Mouse (Mus musculus) brain, adult 2 months (tissue): ENCODE results near the gene Wnt8b.

ENCODE experiments used
- DNase-seq: peaks from one replicate; pipeline ENCODE4 v3.0.0; 2011; ENCODE audit warnings: low read depth, low spot score

The Wnt8b gene

DNA sequence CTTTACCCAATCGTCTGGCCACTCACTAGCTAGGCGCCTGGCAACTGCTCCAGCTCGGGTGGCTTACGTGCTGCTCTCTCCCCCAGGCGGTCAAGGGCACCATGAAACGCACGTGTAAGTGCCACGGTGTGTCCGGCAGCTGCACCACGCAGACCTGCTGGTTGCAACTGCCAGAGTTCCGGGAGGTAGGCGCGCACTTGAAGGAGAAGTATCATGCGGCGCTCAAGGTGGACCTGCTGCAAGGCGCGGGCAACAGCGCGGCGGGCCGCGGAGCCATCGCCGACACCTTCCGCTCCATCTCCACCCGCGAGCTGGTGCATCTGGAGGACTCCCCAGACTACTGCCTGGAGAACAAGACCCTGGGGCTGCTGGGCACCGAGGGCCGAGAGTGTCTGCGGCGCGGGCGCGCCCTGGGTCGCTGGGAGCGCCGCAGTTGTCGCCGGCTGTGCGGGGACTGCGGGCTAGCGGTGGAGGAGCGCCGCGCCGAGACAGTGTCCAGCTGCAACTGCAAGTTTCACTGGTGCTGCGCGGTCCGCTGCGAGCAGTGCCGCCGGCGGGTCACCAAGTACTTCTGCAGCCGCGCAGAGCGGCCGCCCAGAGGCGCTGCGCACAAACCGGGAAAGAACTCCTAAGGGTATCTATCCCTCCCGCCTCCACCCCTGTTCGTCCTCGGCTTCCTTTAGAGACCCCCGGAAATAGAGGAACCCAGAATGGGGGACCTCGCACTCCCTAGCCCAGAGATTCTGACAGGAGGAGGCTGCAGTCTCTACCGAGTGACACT lies 18.4 kb downstream of the Wnt8b start:
- peak; percentile 55 for DNase-seq

DNA sequence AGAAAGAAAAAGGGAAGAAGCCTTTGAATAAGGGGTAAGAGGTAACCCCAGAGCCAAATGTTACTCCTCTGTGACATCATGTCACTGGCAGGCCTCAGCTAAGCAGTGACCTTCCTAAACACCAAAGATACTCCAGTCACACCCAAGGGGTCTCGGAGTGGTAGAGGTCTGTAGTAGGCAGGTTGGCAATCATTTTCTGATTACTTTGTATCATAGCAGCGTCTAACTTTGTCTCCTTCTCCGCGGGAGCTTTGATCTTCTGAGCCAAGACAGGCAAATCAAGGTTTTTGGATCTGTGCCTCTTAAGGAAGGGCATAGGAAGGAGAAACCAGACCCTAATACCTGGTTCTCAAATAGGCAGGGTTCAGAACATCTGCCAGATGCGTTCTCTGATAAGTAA lies 19.3 kb downstream of the Wnt8b start:
- DNase-seq = no peak

DNA sequence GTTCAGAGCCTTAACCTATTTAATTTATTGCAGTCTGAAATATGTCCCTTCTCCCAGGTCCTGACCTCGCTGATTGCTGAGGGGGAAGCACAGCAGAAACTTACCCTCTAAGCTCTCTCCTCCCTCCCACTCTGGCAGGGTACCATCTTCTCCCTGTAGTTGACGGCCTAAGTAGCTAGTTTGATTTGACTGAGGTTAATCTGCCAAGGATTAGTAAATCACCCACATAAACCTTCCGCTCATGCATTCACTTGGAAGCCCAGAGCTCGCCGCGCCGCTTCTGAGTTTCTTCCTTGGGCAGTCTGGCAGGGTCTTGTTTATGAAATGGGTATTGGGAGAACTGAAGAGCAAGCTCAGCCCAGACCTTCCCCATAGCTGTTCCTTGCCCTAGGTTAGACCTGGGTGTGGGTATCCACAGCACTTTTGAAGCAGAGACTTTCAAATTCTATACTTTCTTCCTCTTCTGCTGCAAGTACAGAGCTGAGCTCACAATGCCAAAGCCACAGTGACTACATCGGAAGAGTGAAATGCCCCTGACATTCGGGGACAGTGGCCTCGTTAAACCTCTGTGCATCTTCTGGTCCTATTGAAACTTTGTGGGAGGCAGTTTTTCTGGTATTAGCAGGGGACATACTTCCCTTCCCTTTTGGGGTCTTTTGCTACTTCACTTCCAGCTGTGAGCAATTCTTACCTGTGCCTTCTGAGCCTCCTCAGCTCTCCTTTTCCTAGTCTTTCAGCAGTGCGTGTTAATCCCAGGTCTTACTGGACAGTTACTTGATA lies 20.0 kb downstream of the Wnt8b start:
- no peak for DNase-seq

DNA sequence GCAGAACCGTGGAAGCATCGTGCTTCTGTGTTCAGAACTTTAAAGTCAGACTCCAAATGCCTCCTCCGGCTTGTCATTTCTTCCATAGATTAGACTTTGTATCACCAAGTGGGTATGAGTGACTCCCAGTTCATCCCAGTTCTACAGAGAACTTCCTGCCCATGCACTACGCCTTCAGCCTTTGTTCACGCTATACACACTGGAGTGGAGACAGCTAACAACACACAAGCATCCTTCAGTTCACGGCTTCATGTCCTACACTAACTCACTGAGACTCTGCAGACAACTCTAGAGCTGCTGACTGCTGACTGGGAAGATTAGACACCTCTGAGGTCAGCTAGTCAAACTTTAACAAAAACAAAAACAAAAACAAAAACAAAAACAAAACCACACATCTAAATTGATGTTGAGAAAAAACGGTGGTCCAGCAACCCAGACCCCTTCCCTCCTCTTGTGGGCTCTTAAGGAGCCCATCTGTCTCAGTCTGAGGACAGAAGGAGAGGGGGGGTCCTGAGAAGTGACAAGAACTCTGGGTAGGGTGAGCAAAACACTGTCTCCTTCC lies 20.7 kb downstream of the Wnt8b start:
- DNase-seq = no peak

DNA sequence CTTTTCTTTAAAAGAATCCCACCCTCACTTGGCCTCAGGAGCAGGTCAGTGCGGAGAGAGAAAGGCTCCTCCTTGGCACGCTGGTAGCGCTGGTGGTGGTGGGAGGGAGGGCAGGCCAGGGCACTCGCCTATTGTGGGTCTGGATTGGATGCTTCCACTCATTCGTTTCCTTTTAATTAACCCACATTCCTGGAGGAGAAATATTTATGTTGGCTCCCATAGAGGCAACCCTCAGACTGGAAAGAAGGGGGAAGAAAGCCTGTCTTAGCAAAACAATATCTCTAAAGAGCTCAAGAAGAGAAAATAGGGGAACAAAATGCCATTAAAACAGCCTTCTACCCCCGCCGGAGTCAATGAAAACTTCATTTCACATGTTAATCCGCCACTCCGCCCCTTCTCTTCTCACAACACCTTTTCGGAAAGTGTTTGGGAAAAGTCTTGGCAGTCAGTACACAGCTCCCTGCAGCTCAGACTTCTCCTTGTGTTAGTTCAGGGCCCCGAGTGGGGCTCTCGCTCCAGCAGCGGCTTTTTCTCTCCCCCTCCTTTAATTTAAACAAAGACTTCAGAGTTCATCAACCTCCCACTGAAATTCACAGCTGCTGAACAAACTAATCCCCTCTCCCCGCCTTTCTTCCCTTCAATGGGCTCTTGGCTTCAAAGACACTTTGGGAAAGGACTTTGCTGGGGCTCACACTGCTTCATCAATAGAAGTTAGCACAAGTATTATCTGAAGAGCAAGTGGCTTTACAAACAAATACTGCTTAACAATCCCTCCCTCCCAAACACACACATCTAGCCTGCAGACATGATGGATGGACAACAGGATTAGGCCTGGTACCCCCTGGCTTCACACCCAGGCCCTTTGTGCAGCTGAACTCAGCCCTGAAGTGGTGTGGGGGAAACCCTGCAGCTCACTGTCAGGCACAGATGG lies 21.5 kb downstream of the Wnt8b start:
- no peak for DNase-seq

DNA sequence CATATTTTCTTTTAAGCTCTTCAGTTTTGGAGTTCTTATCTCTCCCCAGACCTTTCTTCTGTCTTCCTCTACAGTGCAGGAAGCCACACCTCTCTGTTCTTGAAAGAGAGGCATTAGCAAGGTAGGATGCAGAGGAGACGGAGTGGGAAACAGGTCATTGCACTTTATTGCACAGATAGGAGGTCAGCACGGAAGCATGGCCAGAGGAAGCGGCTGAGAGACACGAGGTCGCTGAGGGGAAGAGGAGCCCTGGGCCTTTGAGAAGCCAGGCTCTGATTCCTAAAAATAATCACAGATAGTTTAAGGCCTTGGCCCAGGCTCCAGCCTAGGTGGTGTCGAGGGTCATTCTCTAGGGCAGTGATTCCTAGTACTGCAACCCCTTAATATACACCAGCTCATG lies 22.5 kb downstream of the Wnt8b start:
- DNase-seq = no peak

DNA sequence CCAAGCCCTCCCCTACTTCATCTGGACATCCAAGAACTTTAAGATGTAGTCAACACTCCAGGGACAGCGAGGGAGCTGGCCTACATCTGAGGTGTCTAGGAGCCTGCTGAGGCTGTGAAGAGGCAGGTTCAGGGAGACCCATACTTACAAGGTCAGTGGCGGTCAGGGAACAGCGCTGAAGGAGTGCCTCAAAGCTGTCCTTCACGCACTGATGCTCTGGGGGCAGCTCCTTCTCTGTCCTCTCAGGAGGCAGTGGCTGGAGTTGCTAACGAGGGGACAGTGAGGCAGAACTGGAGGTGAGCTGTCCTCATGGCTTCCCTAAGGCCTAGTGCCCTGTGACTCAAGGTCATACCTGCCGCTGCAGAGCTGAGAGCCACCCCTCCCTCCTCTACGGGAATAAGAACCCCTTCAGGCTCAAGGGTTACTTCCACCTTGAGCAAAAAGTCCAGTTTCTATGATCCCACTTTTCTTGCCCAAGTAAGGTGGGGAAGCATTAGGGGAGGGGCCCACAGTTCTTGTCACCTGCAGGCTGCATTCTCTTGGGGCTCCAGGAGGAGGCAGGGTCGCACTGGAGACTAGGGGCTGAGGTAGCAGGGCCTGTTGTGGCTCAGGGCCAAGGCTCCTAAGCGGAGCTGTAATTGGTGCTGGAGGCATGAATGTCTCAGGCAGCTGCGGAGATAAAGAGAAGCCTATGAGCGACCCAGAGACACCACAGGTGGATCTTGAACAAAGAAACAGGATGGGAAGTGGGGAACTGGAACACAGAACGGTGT lies 24.9 kb downstream of the Wnt8b start:
- DNase-seq = no peak

DNA sequence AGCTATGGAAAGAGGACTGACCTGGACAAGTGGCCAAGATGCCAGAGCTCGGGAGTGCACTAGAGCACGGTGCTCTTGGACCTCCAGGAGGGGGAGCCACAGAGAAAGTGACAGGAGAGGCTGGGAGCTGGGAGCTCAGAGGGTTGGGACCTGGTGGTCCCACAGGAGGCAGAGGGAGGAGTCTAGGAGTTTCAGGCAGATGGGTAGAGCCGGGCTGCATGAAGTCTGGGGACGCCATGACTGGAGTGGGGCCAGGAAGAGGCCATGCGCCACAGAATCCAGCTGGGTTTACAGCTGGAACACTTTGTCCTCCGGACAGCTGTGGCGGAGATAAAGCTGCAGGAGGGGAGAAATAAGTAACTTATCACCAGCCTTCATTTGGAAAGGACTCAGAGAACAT lies 25.9 kb downstream of the Wnt8b start:
- no peak for DNase-seq

DNA sequence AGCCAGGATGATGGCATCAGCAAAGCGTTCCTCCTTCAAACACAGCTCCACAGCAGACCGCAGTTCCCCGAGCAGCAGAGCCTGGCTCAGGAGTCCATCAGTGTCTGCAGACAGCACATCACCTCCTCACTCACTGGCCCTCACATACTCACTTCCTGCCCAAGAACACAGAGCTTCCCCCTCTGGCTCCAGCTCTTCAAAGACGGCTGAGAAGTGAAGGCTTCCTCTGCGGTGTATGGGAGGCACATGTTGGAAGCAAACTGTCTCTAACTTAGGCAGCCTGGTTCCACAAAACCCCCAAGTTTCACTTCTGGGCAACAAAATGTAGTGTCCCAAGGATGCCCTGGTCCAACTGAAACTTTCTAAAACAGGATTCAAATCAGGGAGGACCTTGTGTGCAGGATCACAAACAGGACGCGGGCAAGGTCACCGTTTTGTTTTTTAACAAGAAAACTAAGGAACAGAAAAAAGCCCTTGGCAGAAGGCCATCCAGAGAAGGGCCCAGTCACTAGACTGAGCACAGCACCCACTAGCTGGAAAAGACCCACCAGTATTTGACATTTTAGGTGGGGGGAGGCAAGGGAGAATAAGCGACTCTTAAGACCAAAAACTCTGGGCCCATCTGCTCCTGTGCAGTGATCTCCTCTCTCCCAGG lies 32.4 kb downstream of the Wnt8b start:
- DNase-seq = no peak

DNA sequence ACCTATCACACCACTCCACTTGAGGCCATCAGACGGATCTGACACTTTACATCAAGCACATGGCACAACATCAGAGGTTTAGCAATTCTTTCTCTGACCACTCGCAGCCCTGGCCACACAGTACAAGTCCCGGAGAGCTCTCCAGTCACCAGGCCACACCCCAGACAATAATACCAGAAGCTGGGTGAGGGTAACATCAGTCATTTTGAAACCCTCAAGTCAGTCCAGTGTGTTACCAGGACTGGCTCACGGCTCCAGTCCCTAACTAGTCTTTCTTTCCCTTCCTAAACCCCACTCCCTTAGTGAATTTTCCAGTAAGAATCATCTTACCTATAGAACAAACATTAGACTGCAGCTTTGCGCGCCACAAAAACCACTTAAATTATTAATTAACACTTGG lies 36.7 kb downstream of the Wnt8b start:
- no peak for DNase-seq

DNA sequence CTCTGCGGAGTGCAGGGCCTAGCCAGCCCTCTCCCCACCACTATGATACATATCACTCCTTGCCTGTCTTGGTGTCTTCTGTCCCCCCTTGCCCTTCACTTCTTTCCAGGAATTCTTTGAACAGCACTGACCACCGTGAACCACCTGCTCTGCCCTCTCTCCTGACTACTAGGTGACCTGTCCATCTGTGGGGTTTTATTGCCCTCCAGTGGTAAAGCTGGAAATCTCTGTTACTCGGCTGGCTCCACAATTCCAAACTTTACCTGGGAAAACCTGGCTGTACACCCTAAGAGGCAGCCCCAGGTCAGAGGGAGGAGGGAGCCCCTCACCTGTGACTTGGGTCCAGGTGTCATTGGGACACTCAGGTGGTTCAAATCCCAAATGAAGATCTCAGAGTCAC lies 42.1 kb downstream of the Wnt8b start:
- DNase-seq = no peak

DNA sequence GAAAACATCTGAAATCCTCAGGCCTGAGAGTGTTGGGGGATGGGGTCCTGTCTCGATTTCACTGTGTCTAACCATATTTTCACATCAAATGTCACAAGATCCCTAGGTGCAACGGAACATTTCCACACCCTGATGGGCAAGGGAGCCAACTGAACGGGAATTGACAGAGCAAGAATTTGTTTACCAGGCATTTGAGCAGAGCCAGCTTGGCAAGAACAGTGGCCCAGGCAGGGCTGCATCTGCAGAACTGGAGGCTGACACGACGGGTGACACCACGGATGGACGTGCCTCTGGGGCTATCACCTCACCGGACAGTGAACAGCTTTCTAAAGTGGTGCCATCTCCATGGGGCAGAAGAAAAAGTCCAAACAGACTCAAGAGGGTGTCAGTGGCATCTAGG lies 44.1 kb downstream of the Wnt8b start:
- no peak for DNase-seq

DNA sequence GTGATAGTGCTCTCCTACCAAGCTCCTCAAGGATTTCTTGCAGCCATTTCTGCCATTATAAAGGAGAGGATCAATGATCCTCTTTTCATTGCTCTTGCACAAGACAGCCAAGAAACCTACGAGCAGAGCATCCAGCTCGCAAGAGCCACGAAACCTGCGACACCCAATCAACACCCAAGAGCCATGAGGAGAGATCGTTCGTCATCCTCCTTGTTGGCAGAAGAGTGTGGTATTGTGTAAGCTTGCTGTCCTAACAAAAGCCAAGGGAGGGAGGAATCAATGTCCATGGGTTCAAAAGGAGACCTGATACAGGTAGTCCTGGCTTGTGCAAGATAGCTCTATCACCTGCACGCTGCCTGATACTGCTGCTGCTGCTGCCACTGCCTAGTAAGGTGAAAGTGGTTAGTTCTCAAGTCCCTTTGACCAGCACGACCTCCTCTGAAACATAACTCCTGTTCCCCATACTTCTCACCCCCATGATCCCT lies 49.5 kb downstream of the Wnt8b start:
- DNase-seq = no peak

DNA sequence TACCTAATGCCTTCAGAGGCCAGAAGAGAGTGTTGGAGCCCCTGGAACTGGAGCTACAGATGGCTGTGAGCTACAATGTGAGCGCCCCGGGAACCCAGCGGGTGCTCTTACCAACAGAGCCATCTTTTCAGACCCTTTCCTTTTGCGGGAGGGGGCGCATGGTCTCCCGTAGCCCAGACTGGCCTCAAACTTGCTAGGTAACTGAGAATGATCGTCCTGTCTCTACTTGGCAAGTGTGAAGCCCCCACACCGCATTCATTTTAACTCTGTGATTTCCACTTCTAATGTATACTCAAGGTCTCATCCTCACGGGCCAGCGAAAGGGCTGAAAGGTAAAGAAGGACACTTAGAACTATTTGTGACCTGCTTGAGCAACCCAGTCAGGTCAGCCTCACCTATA lies 51.1 kb downstream of the Wnt8b start:
- DNase-seq = no peak

DNA sequence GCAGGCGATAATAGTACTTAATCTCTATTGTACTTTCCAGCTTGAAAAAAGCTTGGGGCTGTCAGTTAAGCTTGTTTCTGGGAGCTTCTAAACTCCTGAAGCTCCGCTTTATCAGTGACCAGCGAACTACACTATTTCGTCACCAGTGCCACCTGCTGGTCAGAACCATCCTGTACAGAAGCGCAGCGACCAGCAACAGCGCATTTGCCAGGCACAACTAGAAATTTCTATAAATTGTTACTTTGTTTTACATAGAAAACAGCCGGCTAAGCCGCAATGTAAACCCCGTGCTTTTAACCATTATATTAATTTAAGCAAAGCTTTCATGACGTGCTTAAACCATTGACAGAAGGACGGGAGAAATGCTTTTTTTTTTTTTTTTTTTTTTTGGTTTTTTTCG lies 51.5 kb downstream of the Wnt8b start:
- peak; percentile 89 for DNase-seq

DNA sequence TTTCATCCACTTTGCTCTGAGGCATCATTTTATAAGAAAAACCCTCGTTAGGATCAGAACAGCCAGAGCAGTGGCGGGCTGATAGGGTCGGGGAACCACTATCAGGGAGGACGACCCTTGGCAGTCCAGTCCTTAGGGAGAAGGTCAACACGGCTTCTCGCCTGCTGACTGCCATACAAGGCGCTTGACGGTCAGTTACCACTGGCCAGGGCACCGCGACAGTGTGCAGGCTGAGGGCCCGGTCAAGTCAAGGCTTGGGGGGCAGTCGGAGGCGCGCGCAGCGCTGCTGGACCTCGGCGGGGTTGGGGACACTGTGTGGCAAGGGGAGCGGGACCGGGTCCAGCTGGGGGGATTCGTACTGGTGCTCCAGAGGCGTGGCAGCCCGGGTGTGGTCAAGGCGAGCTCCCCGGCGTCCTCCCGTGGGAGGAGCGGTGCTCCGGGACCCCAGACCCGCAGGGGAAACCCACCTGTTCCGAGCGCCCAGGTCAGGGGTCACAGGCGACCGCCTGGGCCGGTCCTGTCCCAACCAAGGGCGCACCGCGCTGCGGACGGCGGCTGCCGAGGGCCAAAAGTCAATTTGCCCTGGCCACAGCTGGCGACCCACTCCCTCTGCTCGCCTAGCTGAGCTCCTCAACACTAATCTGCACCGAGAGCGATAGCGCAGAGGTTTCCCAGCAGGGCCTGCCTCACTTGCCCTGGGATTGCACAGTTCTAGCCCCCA lies 52.2 kb downstream of the Wnt8b start, which contains the start of gene Sec31b:
Sec31b (minus strand) TSS at position 544 of the 721 bp plus-strand sequence.
- peak; percentile 22 for DNase-seq

DNA sequence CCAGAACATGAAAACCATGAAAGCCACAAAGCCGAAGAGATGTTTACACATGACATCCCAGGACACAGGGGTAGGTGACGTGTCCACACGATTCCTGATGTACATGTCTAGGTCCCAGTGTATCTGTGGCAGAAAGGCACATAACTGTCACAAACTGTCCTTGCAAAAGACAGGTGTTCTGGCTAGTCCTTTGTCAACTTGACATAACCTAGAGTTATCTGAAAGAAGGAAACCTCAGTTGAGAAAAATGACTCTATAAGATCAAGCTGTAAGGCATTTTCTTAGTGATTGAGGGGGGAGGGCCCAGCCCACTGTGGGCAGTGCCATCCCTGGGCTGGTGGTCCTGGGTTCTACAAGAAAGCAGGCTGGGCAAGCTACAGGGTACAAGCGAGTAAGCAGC lies 59.5 kb downstream of the Wnt8b start, which contains the start of gene Gm20538:
Gm20538 (minus strand) TSS at position 101 of the 400 bp plus-strand sequence.
- no peak for DNase-seq

DNA sequence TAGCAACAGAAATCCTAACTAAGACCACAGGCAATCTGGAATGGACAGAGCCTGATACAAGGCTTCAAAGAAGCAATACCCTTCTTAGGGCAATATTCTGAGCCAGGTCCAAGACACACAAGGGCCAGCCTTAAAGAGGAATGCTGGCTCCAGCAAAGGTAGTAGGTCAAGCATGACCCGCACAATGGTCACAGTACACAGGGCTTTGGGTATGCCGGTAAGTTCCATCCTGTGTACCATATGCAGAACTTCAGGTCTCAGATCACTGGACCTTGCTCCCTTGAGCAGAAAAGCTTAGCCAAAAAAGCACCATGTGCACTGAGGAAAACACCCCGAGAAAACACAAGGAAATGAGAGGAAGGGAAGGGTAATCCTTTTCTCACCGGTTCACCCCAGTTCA lies 60.0 kb downstream of the Wnt8b start:
- no peak for DNase-seq

DNA sequence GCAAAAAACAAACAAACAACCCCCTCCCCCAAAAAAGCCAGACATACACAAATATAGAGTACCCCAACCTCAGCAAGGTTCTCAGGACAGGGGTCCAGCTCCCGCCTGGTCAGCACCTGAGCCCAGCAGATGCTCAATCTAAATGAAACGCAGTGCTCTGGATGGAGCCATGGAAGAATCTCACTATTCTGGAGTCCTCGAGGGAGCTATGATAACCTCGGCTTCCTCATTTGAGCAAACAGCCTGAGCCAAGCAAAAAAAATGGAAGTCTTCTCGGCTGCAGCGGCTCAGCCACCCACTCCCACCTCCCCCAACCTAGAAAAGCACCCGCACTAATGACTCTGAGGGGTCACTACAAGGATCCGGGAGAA lies 61.2 kb downstream of the Wnt8b start:
- peak; percentile 16 for DNase-seq
